Mouse (Mus musculus) subcutaneous adipose tissue, adult 2 months (tissue): Measurements from ENCODE around the gene Olfr1454. TPM values are rescaled to one million over a fixed set of nuclear protein-coding genes. Genes with fewer than 3 reads are reported as not detected.

ENCODE experiments used
- polyA plus RNA-seq: library from polyadenylated mRNA; depleted of rRNA; stranded (reverse); fragments of >200 nt; gene quantifications from 2 replicates; pipeline ENCODE4 v1.2.3, GENCODE M21; 2012; ENCODE audit warnings: low replicate concordance; rRNA removed

Olfr1454 gene
- not detected in 2 replicates for polyA plus RNA-seq

GRCm38 (mm10) chr19:13060310-13060709 lies at the start of gene Olfr1454:
Olfr1454 (plus strand) TSS chr19:13060610.

GRCm38 (mm10) chr19:13028227-13028626 lies 32.2 kb upstream of the Olfr1454 start, which contains the start of gene Olfr1453:
Olfr1453 (minus strand) TSS chr19:13028327.

DNA sequence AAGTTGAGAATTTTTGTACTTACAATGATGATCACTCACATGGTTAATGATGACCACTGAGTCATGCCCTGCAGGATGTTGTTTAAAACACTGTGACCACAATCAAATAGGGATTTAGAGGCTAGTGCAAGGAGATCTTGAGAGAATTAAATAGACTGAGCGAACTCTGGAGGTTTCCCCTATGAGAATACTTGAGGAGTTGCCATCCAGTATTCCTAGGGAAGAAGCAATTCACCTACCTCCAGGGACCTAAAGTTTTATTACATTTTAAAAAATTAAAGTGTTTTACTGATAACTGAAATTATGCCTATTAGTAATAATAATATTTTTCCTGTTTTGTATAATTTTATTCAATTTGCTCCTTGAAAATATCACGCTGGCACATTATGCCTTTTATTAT lies 37.4 kb downstream of the Olfr1454 start, which contains the start of gene Olfr1457:
Gene Olfr1457, minus strand, starts transcription at position 101 of the 400 bp plus-strand sequence.

GRCm38 (mm10) chr19:13106675-13107074 lies 46.3 kb downstream of the Olfr1454 start, which contains the start of gene Olfr1458:
Olfr1458 (minus strand) TSS chr19:13106775.

Other genes with a start within 250 kb of the Olfr1454 start
- gene Gm5244, start 213.9 kb upstream of the Olfr1454 start, polyA plus RNA-seq = not detected in 2 replicates
- not detected in 2 replicates for gene Olfr1444, start 203.3 kb upstream of the Olfr1454 start, polyA plus RNA-seq
- gene Olfr1445, start 176.8 kb upstream of the Olfr1454 start, polyA plus RNA-seq = not detected in 2 replicates
- not detected in 2 replicates for gene Olfr1446, start 167.1 kb upstream of the Olfr1454 start, polyA plus RNA-seq
- gene Olfr1447, start 156.9 kb upstream of the Olfr1454 start, polyA plus RNA-seq = not detected in 2 replicates
- not detected in 2 replicates for gene Olfr1448, start 136.2 kb upstream of the Olfr1454 start, polyA plus RNA-seq
- not detected in 2 replicates for gene Olfr1449, start 129.8 kb upstream of the Olfr1454 start, polyA plus RNA-seq
- gene Olfr1450, start 110.4 kb upstream of the Olfr1454 start, polyA plus RNA-seq = not detected in 2 replicates
- gene Olfr1451, start 65.6 kb upstream of the Olfr1454 start, polyA plus RNA-seq = not detected in 2 replicates
- not detected in 2 replicates for gene Olfr1453, start 32.3 kb upstream of the Olfr1454 start, polyA plus RNA-seq
- gene Olfr1457, start 37.3 kb downstream of the Olfr1454 start, polyA plus RNA-seq = not detected in 2 replicates
- not detected in 2 replicates for gene Olfr1458, start 46.2 kb downstream of the Olfr1454 start, polyA plus RNA-seq
- gene Olfr1459, start 88.9 kb downstream of the Olfr1454 start, polyA plus RNA-seq = not detected in 2 replicates
- gene Olfr1461, start 102.4 kb downstream of the Olfr1454 start, polyA plus RNA-seq = not detected in 2 replicates
- gene Olfr1462, start 125.1 kb downstream of the Olfr1454 start, polyA plus RNA-seq = not detected in 2 replicates
- not detected in 2 replicates for gene Olfr1463, start 170.7 kb downstream of the Olfr1454 start, polyA plus RNA-seq